Mouse (Mus musculus) G1E (cell line): Measurements from ENCODE around the gene Hist1h1b.
"Not testable (repeated sequence)": the region's sequence is repeated elsewhere in the genome, so short reads cannot be mapped to it uniquely, and the experiment has no call there.

Experiments
- CTCF ChIP-seq: IDR thresholded peaks from 2 replicates; pipeline ENCODE4 v1.5.1; 2012; ENCODE audit warnings: low read depth, low read length, inconsistent platforms, mixed read lengths
- GATA1 ChIP-seq: IDR thresholded peaks from 2 replicates; pipeline ENCODE4 v1.6.1; 2012; ENCODE audit warnings: borderline replicate concordance, low read length, inconsistent platforms, mixed read lengths
- GATA2 ChIP-seq: IDR thresholded peaks from 2 replicates; pipeline ENCODE4 v1.6.1; 2012; ENCODE audit warnings: low read depth, low read length, inconsistent platforms, borderline replicate concordance
- POLR2AphosphoS5 ChIP-seq: IDR thresholded peaks from 2 replicates; pipeline ENCODE4 v1.6.1; 2012; ENCODE audit warnings: low read depth, low read length, inconsistent platforms; ENCODE audit not compliant: insufficient replicate concordance
- TAL1 ChIP-seq: conservative IDR thresholded peaks from 2 replicates; pipeline ENCODE4 v1.6.1; 2012; ENCODE audit warnings: low read depth, low read length, inconsistent platforms, mixed read lengths

DNA sequence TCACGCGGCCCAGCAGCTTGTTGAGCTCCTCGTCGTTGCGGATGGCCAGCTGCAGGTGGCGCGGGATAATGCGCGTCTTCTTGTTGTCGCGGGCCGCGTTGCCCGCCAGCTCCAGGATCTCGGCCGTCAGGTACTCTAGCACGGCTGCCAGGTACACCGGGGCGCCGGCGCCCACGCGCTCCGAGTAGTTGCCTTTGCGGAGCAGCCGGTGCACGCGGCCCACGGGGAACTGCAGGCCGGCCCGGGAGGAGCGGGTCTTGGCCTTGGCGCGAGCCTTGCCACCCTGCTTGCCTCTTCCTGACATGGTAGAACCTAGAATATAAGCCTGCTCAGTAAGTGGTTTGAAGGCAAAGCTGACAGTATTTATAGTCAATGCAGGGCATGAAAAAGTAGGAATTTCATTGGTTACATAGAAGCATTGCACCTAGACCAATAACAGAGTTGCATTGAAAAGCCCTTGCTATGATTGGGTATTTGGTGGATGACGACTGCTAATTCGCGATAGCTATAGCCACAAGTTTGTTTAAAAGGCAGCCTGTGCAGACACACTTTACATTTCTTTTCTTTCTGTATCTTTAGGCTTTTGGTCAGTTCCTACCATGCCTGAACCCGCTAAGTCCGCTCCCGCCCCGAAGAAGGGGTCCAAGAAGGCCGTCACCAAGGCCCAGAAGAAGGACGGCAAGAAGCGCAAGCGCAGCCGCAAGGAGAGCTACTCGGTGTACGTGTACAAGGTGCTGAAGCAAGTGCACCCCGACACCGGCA is 26.7 kb downstream of the Hist1h1b start, which contains the start of the genes Hist1h2ak and Hist1h2bn:
- TF ChIP-seq CTCF, GATA1, GATA2, POLR2AphosphoS5, TAL1: not testable (repeated sequence)
